Mouse (Mus musculus) monocyte, adult 59 days (primary cell): ENCODE data around the gene Vwce. TPM values are rescaled to one million over a fixed set of nuclear protein-coding genes. Genes with fewer than 3 reads are reported as not detected.

Source experiments
- total RNA-seq, 2 experiments: library from RNA; stranded (reverse); gene quantifications; one replicate each; pipeline ENCODE4 v1.2.4; 2023

The Vwce gene
- total RNA-seq = not detected

DNA sequence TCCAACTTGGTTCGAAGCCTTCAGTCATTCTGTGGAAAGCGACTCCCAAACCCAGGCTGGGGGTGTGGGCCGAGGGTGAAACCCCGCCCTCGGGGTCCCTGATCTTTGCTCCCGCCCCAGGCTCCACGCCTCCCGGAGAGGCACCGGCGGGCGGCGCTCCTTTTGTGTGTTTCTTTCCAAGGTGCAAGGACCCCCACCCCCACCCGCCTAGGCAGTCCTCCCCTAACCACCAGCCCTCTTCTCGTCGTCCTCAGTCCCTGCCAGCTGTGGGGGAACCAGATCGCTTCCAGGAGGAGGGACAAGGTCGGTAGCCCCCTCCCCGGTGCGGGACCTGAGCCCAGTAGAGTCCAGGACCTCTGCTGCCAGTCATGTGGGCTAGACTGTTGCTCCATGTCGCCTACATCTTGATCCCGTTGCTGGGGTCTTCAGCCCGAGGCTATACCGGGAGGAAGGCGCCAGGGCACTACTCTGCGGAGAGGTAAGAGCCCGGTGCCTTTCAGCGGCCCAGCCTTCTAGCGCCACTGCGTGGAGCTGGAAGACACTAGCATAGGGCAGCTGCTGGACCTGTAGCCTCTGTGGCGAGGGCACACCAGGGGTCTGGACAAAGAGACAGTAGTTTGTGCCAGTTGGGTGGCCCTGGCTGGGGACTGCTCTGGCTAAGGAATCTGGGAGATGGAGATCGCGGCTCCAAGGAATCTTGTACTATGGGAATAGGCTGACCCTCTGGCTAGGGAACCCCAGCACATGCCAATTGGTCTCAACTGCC lies at the start of gene Vwce:
Gene Vwce (plus strand): TSS at position 108 of the 766 bp plus-strand sequence.

DNA sequence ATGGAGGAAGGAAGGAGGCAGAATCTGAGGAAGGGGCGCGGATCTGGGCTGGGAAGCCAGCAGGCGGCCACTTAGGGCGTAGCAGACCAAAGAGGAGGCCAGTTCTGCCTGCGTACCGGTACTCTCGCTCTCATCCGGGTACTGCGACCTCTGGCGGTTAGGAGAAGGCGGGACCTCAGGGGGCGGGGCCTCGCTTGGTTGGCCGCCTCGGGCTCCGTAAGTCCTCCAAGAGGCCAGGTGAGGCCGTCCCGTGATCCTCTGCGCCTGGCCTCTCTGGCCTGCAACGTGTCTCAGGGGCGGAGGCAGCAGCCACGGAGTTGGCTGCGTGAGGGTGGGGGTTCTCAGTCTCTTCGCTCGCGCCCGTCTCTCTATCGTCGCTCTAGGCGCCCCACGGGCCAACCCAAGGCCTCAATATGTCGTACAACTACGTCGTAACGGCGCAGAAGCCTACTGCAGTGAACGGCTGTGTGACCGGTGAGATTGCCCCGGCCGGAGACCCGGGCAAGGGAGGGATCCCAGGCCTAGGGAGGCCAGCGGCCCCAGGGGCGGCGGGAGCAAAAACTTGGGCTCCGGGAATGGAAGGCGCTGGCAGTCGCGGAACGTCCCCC lies 28.6 kb upstream of the Vwce start, which contains the start of the genes Ddb1 and Tkfc:
Gene Ddb1 (plus strand): TSS at position 35 of the 608 bp plus-strand sequence.
Gene Tkfc (minus strand): TSS at position 362 of the 608 bp plus-strand sequence.

DNA sequence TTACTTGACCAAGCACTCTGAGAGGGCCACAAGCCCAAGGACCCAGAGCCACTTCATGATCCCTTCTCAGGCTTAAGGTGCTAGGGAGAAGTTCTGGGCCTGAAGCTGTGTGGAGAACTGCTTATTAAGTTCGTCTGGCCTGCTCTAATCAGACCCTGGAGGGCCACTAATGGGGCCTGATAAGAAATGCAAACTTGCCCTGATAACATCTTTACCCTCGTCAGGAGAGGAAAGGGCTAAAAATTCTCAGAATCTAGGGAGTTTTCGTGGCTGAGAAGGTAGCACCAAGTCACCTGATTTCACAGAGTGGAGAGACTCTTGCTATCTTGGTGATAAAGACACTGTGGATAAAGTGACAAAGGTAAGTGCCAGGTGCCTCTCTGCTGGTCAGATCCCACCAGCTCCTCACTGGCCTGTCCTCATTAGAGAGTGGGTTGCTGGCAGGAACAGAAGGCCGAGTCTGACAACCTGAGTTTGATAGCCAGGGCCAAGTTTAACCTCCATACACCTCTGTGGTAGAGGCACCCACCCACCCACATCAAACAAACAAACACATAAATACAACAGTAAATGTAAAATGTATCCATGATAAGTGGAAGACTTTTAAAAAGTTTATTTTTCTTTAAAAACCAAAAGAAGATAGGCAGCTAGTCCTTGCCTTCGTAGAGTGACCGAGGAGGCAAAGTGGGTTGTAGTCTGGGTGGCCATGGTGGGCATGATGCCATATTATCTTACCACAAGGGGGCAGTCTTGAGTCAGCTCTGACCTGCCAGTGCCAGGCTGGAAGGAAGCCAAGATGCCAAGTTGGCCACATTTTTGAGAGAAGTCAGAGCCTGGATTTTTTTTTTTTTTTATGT lies 44.1 kb downstream of the Vwce start, which contains the start of gene Pga5:
Gene Pga5 (minus strand): TSS at position 157 of the 857 bp plus-strand sequence.

DNA sequence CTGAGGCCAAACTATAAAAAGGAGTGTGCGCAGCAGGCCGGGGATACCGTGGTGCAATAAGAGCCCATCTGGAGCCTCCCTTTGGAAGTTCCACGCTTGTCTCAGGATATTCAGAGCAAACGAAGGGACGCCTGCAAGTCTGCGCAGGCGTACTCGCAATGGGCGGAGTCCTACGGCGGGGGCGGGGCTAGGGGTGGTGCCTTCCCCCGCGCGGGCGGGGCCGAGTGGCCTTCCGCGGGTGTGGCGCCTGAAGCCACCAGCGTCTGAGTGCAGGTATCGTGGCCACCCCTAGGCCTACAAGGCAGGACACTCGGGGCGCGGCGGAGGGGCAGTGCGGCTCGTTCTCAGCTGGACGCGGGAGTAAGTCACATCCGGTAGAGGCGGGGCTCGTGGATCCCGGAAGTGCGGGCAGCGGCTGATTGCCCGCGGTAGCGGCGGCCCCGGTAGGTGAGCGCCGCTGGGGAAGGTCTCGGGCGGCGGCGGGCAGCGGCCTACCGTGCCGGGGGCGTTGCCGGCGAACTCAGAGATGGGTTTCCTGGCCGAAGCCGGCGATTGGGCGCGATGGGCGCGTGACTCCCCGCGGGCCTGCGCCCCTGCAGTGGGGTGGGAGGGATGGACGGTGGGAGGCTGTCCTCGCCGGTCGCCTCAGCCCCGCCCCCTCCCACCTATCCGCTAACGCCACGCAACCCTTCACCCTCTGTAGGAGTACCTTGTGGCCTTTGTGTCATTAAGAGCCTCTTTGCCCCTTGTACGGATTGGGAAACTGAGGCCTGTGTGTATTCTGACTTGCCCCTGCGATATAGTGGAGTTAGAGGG lies 54.7 kb downstream of the Vwce start, which contains the start of gene Vps37c:
Gene Vps37c (plus strand): TSS at position 199 of the 816 bp plus-strand sequence.

Other genes starting within 250 kb of the Vwce start
- not detected for gene Syt7, start 245.1 kb upstream of the Vwce start, total RNA-seq
- not detected for gene Lrrc10b, start 176.7 kb upstream of the Vwce start, total RNA-seq
- 1 to 10 TPM; 2.3 to 3.8 TPM for gene Ppp1r32, start 151.3 kb upstream of the Vwce start, total RNA-seq
- gene Cpsf7, start 108.9 kb upstream of the Vwce start, total RNA-seq = 100 to 1,000 TPM; 105 to 110 TPM
- gene Sdhaf2, start 108.1 kb upstream of the Vwce start, total RNA-seq = 10 to 100 TPM; 35.0 to 43.7 TPM
- 1 to 10 TPM; 2.8 to 3.1 TPM for gene Tmem216, start 78.0 kb upstream of the Vwce start, total RNA-seq
- 10 to 100 TPM; 30.3 TPM for gene Cyb561a3, start 57.0 kb upstream of the Vwce start, total RNA-seq
- gene Tmem138, start 56.9 kb upstream of the Vwce start, total RNA-seq = 1 to 10 TPM; 1.9 to 4.3 TPM
- gene Ddb1, start 28.9 kb upstream of the Vwce start, total RNA-seq = 100 to 1,000 TPM; 103 to 134 TPM
- gene Tkfc, start 28.6 kb upstream of the Vwce start, total RNA-seq = 1 to 10 TPM; 4.3 to 4.7 TPM
- not detected for gene Pga5, start 43.9 kb downstream of the Vwce start, total RNA-seq
- 10 to 100 TPM; 30.0 to 34.0 TPM for gene Vps37c, start 54.5 kb downstream of the Vwce start, total RNA-seq
- gene Cd5, start 104.8 kb downstream of the Vwce start, total RNA-seq = 1 to 10 TPM; 1.0 to 1.5 TPM
- under 1 TPM; 0.21 to 0.82 TPM for gene Cd6, start 195.8 kb downstream of the Vwce start, total RNA-seq
- 100 to 1,000 TPM; 139 to 150 TPM for gene Slc15a3, start 205.5 kb downstream of the Vwce start, total RNA-seq
- 1 to 10 TPM; 1.7 to 3.2 TPM for gene Tmem132a, start 235.7 kb downstream of the Vwce start, total RNA-seq
- 10 to 100 TPM; 65.0 to 80.6 TPM for gene Tmem109, start 247.8 kb downstream of the Vwce start, total RNA-seq